Mouse (Mus musculus): ENCODE measurements around the gene Vmn1r120. TPM values are rescaled to one million over a fixed set of nuclear protein-coding genes. Genes with fewer than 3 reads are reported as not detected.
"Not testable (repeated sequence)": the region's sequence is repeated elsewhere in the genome, so short reads cannot be mapped to it uniquely, and the experiment has no call there.

The Vmn1r120 gene
- polyA plus RNA-seq (2014; fragmentation: Nextera tagmentation; extraction: Ambion mirVana) = not detected in 2 replicates

- not testable (repeated sequence) for ATAC-seq (ENCODE audit: low FRiP score, low TSS enrichment); H3K4me3 ChIP-seq (ENCODE audit: low read length); H3K36me3 ChIP-seq (ENCODE audit: control insufficient read depth, insufficient read depth, low read length); H3K4me1 ChIP-seq (ENCODE audit: control insufficient read depth, insufficient read depth, low read length); H3K27ac ChIP-seq (ENCODE audit: low read depth, low read length); H3K4me2 ChIP-seq (replicated peaks; ENCODE audit: low read depth, low read length); H3K9ac ChIP-seq (ENCODE audit: low read depth, low read length); H3K9me3 ChIP-seq (ENCODE audit: control insufficient read depth, low read length); H3K27me3 ChIP-seq (ENCODE audit: control insufficient read depth, insufficient read depth, low read length)
- WGBS = 79% methylated on average over 1 of the region's 1 CpGs
Measured at GRCm38 (mm10) chr7:21053684-21054083, at the start of gene Vmn1r120. Gene Vmn1r120, minus strand, starts transcription at chr7:21053784.

- H3K4me3 ChIP-seq (ENCODE audit: low read length); H3K4me1 ChIP-seq (ENCODE audit: control insufficient read depth, insufficient read depth, low read length); H3K9me3 ChIP-seq (ENCODE audit: control insufficient read depth, low read length); H3K36me3 ChIP-seq (ENCODE audit: control insufficient read depth, insufficient read depth, low read length); ATAC-seq (ENCODE audit: low FRiP score, low TSS enrichment); H3K9ac ChIP-seq (ENCODE audit: low read depth, low read length); H3K27ac ChIP-seq (ENCODE audit: low read depth, low read length); H3K4me2 ChIP-seq (replicated peaks; ENCODE audit: low read depth, low read length); H3K27me3 ChIP-seq (ENCODE audit: control insufficient read depth, insufficient read depth, low read length): not testable (repeated sequence)
- WGBS = 79% methylated on average over 4 of the region's 5 CpGs
Measured at GRCm38 (mm10) chr7:21098413-21098812, 44.8 kb upstream of the Vmn1r120 start, which contains the start of gene Vmn1r121. Gene Vmn1r121, minus strand, starts transcription at chr7:21098513.

- H3K36me3 ChIP-seq (ENCODE audit: control insufficient read depth, insufficient read depth, low read length); H3K4me1 ChIP-seq (ENCODE audit: control insufficient read depth, insufficient read depth, low read length); ATAC-seq (ENCODE audit: low FRiP score, low TSS enrichment); H3K4me3 ChIP-seq (ENCODE audit: low read length); H3K27ac ChIP-seq (ENCODE audit: low read depth, low read length); H3K4me2 ChIP-seq (replicated peaks; ENCODE audit: low read depth, low read length); H3K27me3 ChIP-seq (ENCODE audit: control insufficient read depth, insufficient read depth, low read length); H3K9ac ChIP-seq (ENCODE audit: low read depth, low read length); H3K9me3 ChIP-seq (ENCODE audit: control insufficient read depth, low read length): not testable (repeated sequence)
- WGBS = no CpG with 5 or more reads among the region's 2 CpGs
Measured at GRCm38 (mm10) chr7:21012355-21012754, 41.2 kb downstream of the Vmn1r120 start, which contains the start of gene Vmn1r119. Gene Vmn1r119, minus strand, starts transcription at chr7:21012455.

Other genes starting within 250 kb of the Vmn1r120 start
- gene Vmn1r114, start 241.6 kb downstream of the Vmn1r120 start, polyA plus RNA-seq (2014; fragmentation: Nextera tagmentation; extraction: Ambion mirVana) = not detected in 2 replicates
- not detected in 2 replicates for gene Vmn1r115, start 208.8 kb downstream of the Vmn1r120 start, polyA plus RNA-seq (2014; fragmentation: Nextera tagmentation; extraction: Ambion mirVana)
- not detected in 2 replicates for gene Vmn1r116, start 181.5 kb downstream of the Vmn1r120 start, polyA plus RNA-seq (2014; fragmentation: Nextera tagmentation; extraction: Ambion mirVana)
- gene Vmn1r117, start 169.7 kb downstream of the Vmn1r120 start, polyA plus RNA-seq (2014; fragmentation: Nextera tagmentation; extraction: Ambion mirVana) = not detected in 2 replicates
- not detected in 2 replicates for gene Vmn1r118, start 141.4 kb downstream of the Vmn1r120 start, polyA plus RNA-seq (2014; fragmentation: Nextera tagmentation; extraction: Ambion mirVana)
- not detected in 2 replicates for gene Vmn1r119, start 41.3 kb downstream of the Vmn1r120 start, polyA plus RNA-seq (2014; fragmentation: Nextera tagmentation; extraction: Ambion mirVana)
- not detected in 2 replicates for gene Vmn1r121, start 44.7 kb upstream of the Vmn1r120 start, polyA plus RNA-seq (2014; fragmentation: Nextera tagmentation; extraction: Ambion mirVana)
- not detected in 2 replicates for gene Vmn1r122, start 80.3 kb upstream of the Vmn1r120 start, polyA plus RNA-seq (2014; fragmentation: Nextera tagmentation; extraction: Ambion mirVana)
- gene Vmn1r123, start 108.4 kb upstream of the Vmn1r120 start, polyA plus RNA-seq (2014; fragmentation: Nextera tagmentation; extraction: Ambion mirVana) = not detected in 2 replicates
- gene Gm5157, start 136.6 kb upstream of the Vmn1r120 start, polyA plus RNA-seq (2014; fragmentation: Nextera tagmentation; extraction: Ambion mirVana) = not detected in 2 replicates
- gene Vmn1r124, start 206.8 kb upstream of the Vmn1r120 start, polyA plus RNA-seq (2014; fragmentation: Nextera tagmentation; extraction: Ambion mirVana) = not detected in 2 replicates
- not detected in 2 replicates for gene Vmn1r125, start 218.4 kb upstream of the Vmn1r120 start, polyA plus RNA-seq (2014; fragmentation: Nextera tagmentation; extraction: Ambion mirVana)
- not detected in 2 replicates for gene Vmn1r126, start 247.7 kb upstream of the Vmn1r120 start, polyA plus RNA-seq (2014; fragmentation: Nextera tagmentation; extraction: Ambion mirVana)